Mouse (Mus musculus) left cerebral cortex, adult 8-10 months (tissue): ENCODE measurements around the gene Fam198b. TPM values are rescaled to one million over a fixed set of nuclear protein-coding genes. Genes with fewer than 3 reads are reported as not detected.
"Not testable (repeated sequence)": the region's sequence is repeated elsewhere in the genome, so short reads cannot be mapped to it uniquely, and the experiment has no call there.

ENCODE experiments used
- DNase-seq, 2 experiments: peaks; one replicate each; pipeline ENCODE4 v3.0.0; 2022; ENCODE audit warnings: low spot score in 2 of 2
- total RNA-seq, 4 experiments: library from RNA; stranded (reverse); gene quantifications; 2 replicates each; pipeline ENCODE4 v1.2.4; 2022

Fam198b gene
- total RNA-seq, 4 experiments from 2014 or later, result 5.8 to 8.0 (median 6.4) TPM

GRCm38 (mm10) chr3:79918761-79919160 lies 34.4 kb downstream of the Fam198b start:
- no peak for DNase-seq

GRCm38 (mm10) chr3:79925950-79926697 lies 41.8 kb downstream of the Fam198b start:
- DNase-seq, result no peak

- DNase-seq, result no peak
Measured at GRCm38 (mm10) chr3:79927050-79927449, 42.7 kb downstream of the Fam198b start.

- no peak for DNase-seq
Measured at GRCm38 (mm10) chr3:79928409-79928808, 44.1 kb downstream of the Fam198b start.

- peak; percentile 21 to 45 for DNase-seq
Measured at GRCm38 (mm10) chr3:79930141-79930744, 45.9 kb downstream of the Fam198b start.

GRCm38 (mm10) chr3:79936213-79936612 lies 51.9 kb downstream of the Fam198b start:
- no peak for DNase-seq

GRCm38 (mm10) chr3:79936730-79937447 lies 52.6 kb downstream of the Fam198b start:
- peak in 1 of 2 experiments; percentile 27 for DNase-seq

GRCm38 (mm10) chr3:79947736-79948135 lies 63.4 kb downstream of the Fam198b start:
- DNase-seq, result no peak

GRCm38 (mm10) chr3:79948151-79948550 lies 63.8 kb downstream of the Fam198b start:
- DNase-seq, result no peak

GRCm38 (mm10) chr3:79953164-79953759 lies 68.9 kb downstream of the Fam198b start:
- DNase-seq, result no peak

- DNase-seq, result no peak
Measured at GRCm38 (mm10) chr3:79955262-79955661, 70.9 kb downstream of the Fam198b start.

- no peak for DNase-seq
Measured at GRCm38 (mm10) chr3:79956792-79957191, 72.5 kb downstream of the Fam198b start.

- DNase-seq, result no peak
Measured at GRCm38 (mm10) chr3:79957752-79958151, 73.4 kb downstream of the Fam198b start.

GRCm38 (mm10) chr3:79966709-79967108 lies 82.4 kb downstream of the Fam198b start:
- no peak for DNase-seq

- no peak for DNase-seq
Measured at GRCm38 (mm10) chr3:79967346-79967745, 83.0 kb downstream of the Fam198b start.

GRCm38 (mm10) chr3:79968426-79968825 lies 84.1 kb downstream of the Fam198b start:
- DNase-seq, result no peak

- not testable (repeated sequence) for DNase-seq
Measured at GRCm38 (mm10) chr3:79969536-79969935, 85.2 kb downstream of the Fam198b start.

- DNase-seq, result no peak
Measured at GRCm38 (mm10) chr3:79970070-79970469, 85.7 kb downstream of the Fam198b start.

- DNase-seq, result no peak
Measured at GRCm38 (mm10) chr3:79970498-79970897, 86.2 kb downstream of the Fam198b start.

GRCm38 (mm10) chr3:79971542-79971941 lies 87.2 kb downstream of the Fam198b start:
- no peak for DNase-seq

- peak in 1 of 2 experiments; percentile 26 for DNase-seq
Measured at GRCm38 (mm10) chr3:79976786-79977185, 92.5 kb downstream of the Fam198b start.
